Mouse (Mus musculus): Measurements from ENCODE around the gene Prss16. TPM values are rescaled to one million over a fixed set of nuclear protein-coding genes. Genes with fewer than 3 reads are reported as not detected.

Prss16 gene
- not detected in 2 replicates for total RNA-seq (2014; rRNA removed)
- polyA plus RNA-seq (2015; fragmentation: Nextera tagmentation; extraction: Ambion mirVana), result not detected in 2 replicates

GRCm38 (mm10) chr13:22009642-22010041 lies at the start of gene Prss16:
Prss16 (minus strand) TSS chr13:22009742.
- no peak within 1 kb of the TSS for H3K9ac ChIP-seq (replicated peaks; ENCODE audit: low read length)
- 38% methylated on average over 7 of the region's 7 CpGs for WGBS
- H3K4me2 ChIP-seq (ENCODE audit: low read depth, low read length), result no peak within 1 kb of the TSS
- peaks cover 85% of the 10 kb centered on the region for H3K27me3 ChIP-seq (ENCODE audit: insufficient read depth, low read length)
- ATAC-seq, result no peak
- H3K4me3 ChIP-seq (ENCODE audit: low read length), result no peak within 1 kb of the TSS
- peaks cover 12% of the 10 kb centered on the region; the same call in 1 of the 2 replicates for H3K4me1 ChIP-seq (ENCODE audit: insufficient read depth, low read length)
- TF ChIP-seq CTCF (IDR thresholded peaks at IDR 0.05; ENCODE audit: low read depth), result no peak
- DNase-seq (ENCODE audit: low spot score), result no peak
- H3K36me3 ChIP-seq (ENCODE audit: insufficient read depth, low read length), result no peaks in the 10 kb centered on the region
- H3K27ac ChIP-seq, result no peak within 1 kb of the TSS
- H3K9me3 ChIP-seq (ENCODE audit: low read length), result no peaks in the 10 kb centered on the region

DNA sequence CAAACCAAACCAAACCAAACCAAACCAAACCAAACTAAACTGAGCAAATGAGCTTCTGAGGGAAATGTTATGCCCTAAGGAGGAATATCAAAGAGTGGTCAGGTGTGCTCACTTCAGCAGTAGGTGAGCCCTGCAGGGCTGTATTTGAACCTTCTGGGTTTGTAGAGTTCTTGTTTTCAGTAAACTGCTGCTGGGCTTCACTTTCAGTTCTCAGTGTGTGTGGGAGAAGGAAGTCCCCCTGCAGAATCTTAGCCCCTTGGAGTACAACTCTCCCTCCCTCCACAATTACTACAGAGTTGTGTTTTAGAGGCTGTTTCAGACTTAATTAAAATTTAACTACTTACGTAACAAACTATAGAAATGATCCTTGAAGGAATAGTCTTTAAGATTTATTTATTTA lies 44.2 kb upstream of the Prss16 start:
- Histone ChIP-seq H3K9me3 (ENCODE audit: low read length) (no peaks in the 10 kb centered on the region), H3K4me1 (ENCODE audit: insufficient read depth, low read length) (no peaks in the 10 kb centered on the region), H3K9ac (replicated peaks; ENCODE audit: low read length) (no peak overlapping the region), H3K27me3 (ENCODE audit: insufficient read depth, low read length) (no peaks in the 10 kb centered on the region), H3K27ac (no peak overlapping the region), H3K4me2 (ENCODE audit: low read depth, low read length) (no peak overlapping the region), H3K4me3 (ENCODE audit: low read length) (no peak overlapping the region), H3K36me3 (ENCODE audit: insufficient read depth, low read length) (no peaks in the 10 kb centered on the region)
- 91% methylated on average over 1 of the region's 1 CpGs for WGBS
- DNase-seq (ENCODE audit: low spot score) (no peak), ATAC-seq (no peak)
- TF ChIP-seq CTCF (IDR thresholded peaks at IDR 0.05; ENCODE audit: low read depth), result no peak

DNA sequence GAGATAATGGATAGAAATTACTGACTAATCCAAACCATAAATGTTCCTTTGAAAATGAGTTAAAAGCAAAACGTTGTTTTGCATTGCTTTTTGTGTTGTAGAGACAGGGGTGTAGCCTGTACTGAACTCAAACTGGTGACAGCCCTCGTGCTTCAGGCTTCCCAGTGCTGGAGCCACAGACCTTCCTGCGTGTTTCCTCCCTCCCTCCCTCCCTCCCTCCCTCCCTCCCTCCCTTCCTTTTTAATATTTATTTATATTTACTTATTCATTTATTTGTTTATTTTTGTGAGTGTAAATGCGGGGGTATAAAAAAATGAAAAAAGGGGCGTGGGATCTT lies 41.9 kb upstream of the Prss16 start:
- TF ChIP-seq CTCF (IDR thresholded peaks at IDR 0.05; ENCODE audit: low read depth), result no peak
- no peak for ATAC-seq
- Histone ChIP-seq H3K4me2 (ENCODE audit: low read depth, low read length) (peak overlapping the region; percentile 67), H3K27ac (peak overlapping the region; percentile 76; the same call in 1 of the 2 replicates), H3K9me3 (ENCODE audit: low read length) (no peaks in the 10 kb centered on the region), H3K9ac (replicated peaks; ENCODE audit: low read length) (peak overlapping the region; percentile 40; the same call in 1 of the 2 replicates), H3K36me3 (ENCODE audit: insufficient read depth, low read length) (no peaks in the 10 kb centered on the region), H3K4me3 (ENCODE audit: low read length) (peak overlapping the region; percentile 49), H3K4me1 (ENCODE audit: insufficient read depth, low read length) (no peaks in the 10 kb centered on the region), H3K27me3 (ENCODE audit: insufficient read depth, low read length) (no peaks in the 10 kb centered on the region)
- 11% methylated on average over 5 of the region's 5 CpGs for WGBS
- DNase-seq (ENCODE audit: low spot score), result no peak

DNA sequence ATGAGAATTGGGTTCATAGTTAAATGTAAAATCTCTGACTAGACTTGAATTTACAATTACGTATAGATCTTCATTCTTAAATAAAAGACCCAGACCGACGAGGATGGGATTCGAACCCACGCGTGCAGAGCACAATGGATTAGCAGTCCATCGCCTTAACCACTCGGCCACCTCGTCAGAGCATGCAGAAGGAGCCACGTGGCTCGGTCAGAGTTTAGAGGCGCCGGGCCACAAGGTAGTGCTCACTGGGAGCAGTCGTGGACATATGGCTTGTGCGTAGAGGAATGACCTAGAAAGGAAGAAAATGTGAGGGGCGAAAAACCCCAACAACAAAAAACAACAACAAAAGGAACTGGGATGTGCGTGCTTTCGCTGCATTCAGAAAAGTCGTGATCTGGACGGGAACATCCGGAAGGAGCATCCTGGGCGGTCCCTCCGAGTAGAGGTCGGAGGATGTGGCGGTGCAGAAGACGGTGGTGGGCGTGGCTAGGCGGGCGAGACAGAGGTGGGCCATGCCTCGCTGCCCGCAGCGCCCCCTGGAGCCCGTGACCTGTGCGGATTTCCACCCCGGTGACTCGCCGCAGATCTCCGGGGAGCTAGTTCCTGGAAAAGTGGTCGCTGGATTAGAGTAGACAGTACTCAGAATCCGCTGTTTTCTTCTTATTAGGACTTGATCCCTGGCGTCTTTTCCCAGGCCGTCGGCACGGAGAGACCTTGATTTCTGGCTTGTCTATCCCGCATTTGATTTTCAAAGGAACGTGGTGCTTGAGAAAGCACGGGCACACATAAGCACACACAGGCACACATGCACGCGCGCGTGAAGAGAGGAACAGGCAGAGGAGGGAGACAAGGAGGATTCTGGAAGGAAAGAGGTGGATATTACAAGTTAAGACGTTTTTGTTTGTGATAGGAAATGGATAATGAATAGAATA lies 41.3 kb upstream of the Prss16 start:
- DNase-seq (ENCODE audit: low spot score), result peak; percentile 93
- peak; percentile 83 for TF ChIP-seq CTCF (IDR thresholded peaks at IDR 0.05; ENCODE audit: low read depth)
- peak; percentile 97 for ATAC-seq
- H3K4me1 ChIP-seq (ENCODE audit: insufficient read depth, low read length), result no peaks in the 10 kb centered on the region
- H3K27me3 ChIP-seq (ENCODE audit: insufficient read depth, low read length), result no peaks in the 10 kb centered on the region
- peak overlapping the region; percentile 76 for H3K27ac ChIP-seq
- no peaks in the 10 kb centered on the region for H3K36me3 ChIP-seq (ENCODE audit: insufficient read depth, low read length)
- peak overlapping the region; percentile 67 for H3K4me2 ChIP-seq (ENCODE audit: low read depth, low read length)
- no peaks in the 10 kb centered on the region for H3K9me3 ChIP-seq (ENCODE audit: low read length)
- WGBS, result under 1% methylated on average over 52 of the region's 52 CpGs
- peak overlapping the region; percentile 49 for H3K4me3 ChIP-seq (ENCODE audit: low read length)
- H3K9ac ChIP-seq (replicated peaks; ENCODE audit: low read length), result peak overlapping the region; percentile 40

GRCm38 (mm10) chr13:22049737-22050440 lies 40.3 kb upstream of the Prss16 start:
- WGBS, result 2% methylated on average over 14 of the region's 14 CpGs

GRCm38 (mm10) chr13:22049041-22049440 lies 39.5 kb upstream of the Prss16 start:
- no peak for DNase-seq (ENCODE audit: low spot score)
- Histone ChIP-seq H3K36me3 (ENCODE audit: insufficient read depth, low read length) (no peaks in the 10 kb centered on the region), H3K9ac (replicated peaks; ENCODE audit: low read length) (no peak overlapping the region), H3K27ac (no peak overlapping the region), H3K9me3 (ENCODE audit: low read length) (no peaks in the 10 kb centered on the region), H3K4me3 (ENCODE audit: low read length) (no peak overlapping the region), H3K27me3 (ENCODE audit: insufficient read depth, low read length) (no peaks in the 10 kb centered on the region), H3K4me1 (ENCODE audit: insufficient read depth, low read length) (no peaks in the 10 kb centered on the region), H3K4me2 (ENCODE audit: low read depth, low read length) (no peak overlapping the region)
- TF ChIP-seq CTCF (IDR thresholded peaks at IDR 0.05; ENCODE audit: low read depth), result no peak
- 81% methylated on average over 2 of the region's 2 CpGs for WGBS
- no peak for ATAC-seq

More at GRCm38 (mm10) chr13:22049737-22050440, 40.3 kb upstream of the Prss16 start:
- H3K36me3 ChIP-seq (ENCODE audit: insufficient read depth, low read length), result no peaks in the 10 kb centered on the region
- no peaks in the 10 kb centered on the region for H3K9me3 ChIP-seq (ENCODE audit: low read length)
- peak overlapping the region; percentile 67 for H3K4me2 ChIP-seq (ENCODE audit: low read depth, low read length)
- peak overlapping the region; percentile 40 for H3K9ac ChIP-seq (replicated peaks; ENCODE audit: low read length)
- TF ChIP-seq CTCF (IDR thresholded peaks at IDR 0.05; ENCODE audit: low read depth), result no peak
- peak; percentile 50 for ATAC-seq
- peak overlapping the region; percentile 49 for H3K4me3 ChIP-seq (ENCODE audit: low read length)
- H3K27me3 ChIP-seq (ENCODE audit: insufficient read depth, low read length), result no peaks in the 10 kb centered on the region
- H3K4me1 ChIP-seq (ENCODE audit: insufficient read depth, low read length), result no peaks in the 10 kb centered on the region
- DNase-seq (ENCODE audit: low spot score), result peak; percentile 75
- H3K27ac ChIP-seq, result peak overlapping the region; percentile 76

Data from hindbrain, postnatal 0 days (tissue).